Mouse (Mus musculus): ENCODE results near the gene Trim15. TPM values are rescaled to one million over a fixed set of nuclear protein-coding genes. Genes with fewer than 3 reads are reported as not detected.
"Not testable (repeated sequence)": the region's sequence is repeated elsewhere in the genome, so short reads cannot be mapped to it uniquely, and the experiment has no call there.

Trim15 gene
- polyA plus RNA-seq, 1 experiment from 2014 or later: 1.2 TPM

GRCm38 (mm10) chr17:36896583-36896982, 29.6 kb upstream of the Trim15 start:
- Histone ChIP-seq H3K27ac (no peak overlapping the region), H3K4me3 (replicated peaks) (no peak overlapping the region), H3K27me3 (replicated peaks) (no peaks in the 10 kb centered on the region), H3K9ac (no peak overlapping the region), H3K4me1 (no peaks in the 10 kb centered on the region), H3K4me2 (no peak overlapping the region), H3K9me3 (no peaks in the 10 kb centered on the region), H3K36me3 (no peaks in the 10 kb centered on the region)
- ATAC-seq (ENCODE audit: insufficient read depth, low FRiP score, low read depth): no peak
- 89% methylated on average over 1 of the region's 1 CpGs for WGBS

GRCm38 (mm10) chr17:36893387-36893786, 26.4 kb upstream of the Trim15 start:
- no peaks in the 10 kb centered on the region for H3K9me3 ChIP-seq
- ATAC-seq (ENCODE audit: insufficient read depth, low FRiP score, low read depth): no peak
- H3K4me2 ChIP-seq: no peak overlapping the region
- no peaks in the 10 kb centered on the region for H3K4me1 ChIP-seq
- no peak overlapping the region for H3K9ac ChIP-seq
- H3K4me3 ChIP-seq (replicated peaks): no peak overlapping the region
- no peak overlapping the region for H3K27ac ChIP-seq
- no peaks in the 10 kb centered on the region for H3K36me3 ChIP-seq
- 46% methylated on average over 5 of the region's 5 CpGs for WGBS
- no peaks in the 10 kb centered on the region for H3K27me3 ChIP-seq (replicated peaks)

GRCm38 (mm10) chr17:36892362-36892761, 25.4 kb upstream of the Trim15 start:
- H3K9me3 ChIP-seq: no peaks in the 10 kb centered on the region
- ATAC-seq (ENCODE audit: insufficient read depth, low FRiP score, low read depth): no peak
- no peaks in the 10 kb centered on the region for H3K4me1 ChIP-seq
- no peak overlapping the region for H3K4me2 ChIP-seq
- 11% methylated on average over 2 of the region's 2 CpGs for WGBS
- H3K27me3 ChIP-seq (replicated peaks): no peaks in the 10 kb centered on the region
- no peak overlapping the region for H3K4me3 ChIP-seq (replicated peaks)
- no peak overlapping the region for H3K27ac ChIP-seq
- no peak overlapping the region for H3K9ac ChIP-seq
- no peaks in the 10 kb centered on the region for H3K36me3 ChIP-seq

DNA sequence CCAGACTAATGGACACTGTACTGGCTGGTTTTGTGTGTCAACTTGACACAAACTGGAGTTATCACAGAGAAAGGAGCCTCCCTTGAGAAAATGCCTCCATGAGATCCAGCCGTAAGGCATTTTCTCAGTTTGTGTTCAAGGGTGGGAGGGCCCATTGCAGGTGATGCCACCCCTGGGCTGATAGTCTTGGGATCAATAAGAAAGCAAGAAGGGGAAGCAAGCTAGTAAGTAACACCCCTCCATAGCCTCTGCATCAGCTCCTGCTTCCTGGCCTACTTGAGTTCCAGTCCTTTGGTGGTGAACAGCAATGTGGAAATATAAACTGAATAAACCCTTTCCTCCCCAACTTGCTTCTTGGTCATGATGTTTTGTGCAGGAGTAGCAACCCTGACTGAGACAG, 24.5 kb upstream of the Trim15 start:
- H3K4me2 ChIP-seq, H3K27ac ChIP-seq: not testable (repeated sequence)

GRCm38 (mm10) chr17:36890073-36890903, 23.3 kb upstream of the Trim15 start, which contains the start of gene Trim40:
Trim40 (minus strand) TSS chr17:36890123.
- no peak for ATAC-seq (ENCODE audit: insufficient read depth, low FRiP score, low read depth)
- no peak within 1 kb of the TSS for H3K27ac ChIP-seq
- no peak within 1 kb of the TSS for H3K4me2 ChIP-seq
- H3K4me1 ChIP-seq: no peaks in the 10 kb centered on the region
- H3K9me3 ChIP-seq: no peaks in the 10 kb centered on the region
- WGBS: 81% methylated on average over 5 of the region's 5 CpGs
- H3K4me3 ChIP-seq (replicated peaks): no peak within 1 kb of the TSS
- no peaks in the 10 kb centered on the region for H3K36me3 ChIP-seq
- H3K9ac ChIP-seq: no peak within 1 kb of the TSS
- H3K27me3 ChIP-seq (replicated peaks): no peaks in the 10 kb centered on the region

More for the DNA sequence above, 24.5 kb upstream of the Trim15 start:
- H3K4me3 ChIP-seq (replicated peaks); H3K9ac ChIP-seq; H3K4me1 ChIP-seq; H3K27me3 ChIP-seq (replicated peaks); ATAC-seq (ENCODE audit: insufficient read depth, low FRiP score, low read depth); H3K36me3 ChIP-seq; H3K9me3 ChIP-seq: not testable (repeated sequence)
- WGBS: 85% methylated on average over 1 of the region's 1 CpGs

GRCm38 (mm10) chr17:36885132-36885790, 18.3 kb upstream of the Trim15 start:
- Histone ChIP-seq H3K27me3 (replicated peaks) (no peaks in the 10 kb centered on the region), H3K4me2 (no peak overlapping the region), H3K36me3 (no peaks in the 10 kb centered on the region), H3K4me1 (no peaks in the 10 kb centered on the region), H3K9ac (no peak overlapping the region), H3K9me3 (no peaks in the 10 kb centered on the region), H3K4me3 (replicated peaks) (no peak overlapping the region), H3K27ac (no peak overlapping the region)
- WGBS: 84% methylated on average over 12 of the region's 12 CpGs
- no peak for ATAC-seq (ENCODE audit: insufficient read depth, low FRiP score, low read depth)

DNA sequence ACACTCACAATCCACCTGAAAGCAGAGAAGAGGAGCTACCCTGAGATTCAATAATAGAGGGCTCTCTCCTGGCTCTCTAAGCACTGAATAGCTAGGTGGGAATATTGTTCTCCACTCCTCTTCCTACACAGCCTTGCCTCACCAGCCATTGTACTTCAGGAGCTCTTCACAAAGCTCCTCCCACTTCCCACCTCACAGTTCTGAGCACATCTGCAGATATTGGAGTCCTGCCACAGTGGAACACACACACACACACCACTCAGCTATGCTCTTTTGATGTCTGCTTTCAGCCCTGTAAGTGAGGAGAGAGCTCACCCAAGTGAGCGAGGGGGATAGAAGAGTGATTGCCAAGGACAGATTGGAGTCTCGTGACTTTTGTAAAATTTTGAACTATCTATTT, 16.3 kb upstream of the Trim15 start:
- Histone ChIP-seq H3K4me1 (no peaks in the 10 kb centered on the region), H3K4me2 (no peak overlapping the region), H3K9ac (no peak overlapping the region), H3K27ac (no peak overlapping the region), H3K27me3 (replicated peaks) (no peaks in the 10 kb centered on the region), H3K4me3 (replicated peaks) (no peak overlapping the region), H3K9me3 (no peaks in the 10 kb centered on the region), H3K36me3 (no peaks in the 10 kb centered on the region)
- ATAC-seq (ENCODE audit: insufficient read depth, low FRiP score, low read depth): no peak
- 60% methylated on average over 2 of the region's 2 CpGs for WGBS

- H3K4me1 ChIP-seq: no peaks in the 10 kb centered on the region
- no peak overlapping the region for H3K9ac ChIP-seq
- H3K9me3 ChIP-seq: no peaks in the 10 kb centered on the region
- H3K27me3 ChIP-seq (replicated peaks): no peaks in the 10 kb centered on the region
- H3K27ac ChIP-seq: no peak overlapping the region
- no peak for ATAC-seq (ENCODE audit: insufficient read depth, low FRiP score, low read depth)
- H3K4me3 ChIP-seq (replicated peaks): no peak overlapping the region
- H3K36me3 ChIP-seq: no peaks in the 10 kb centered on the region
- H3K4me2 ChIP-seq: no peak overlapping the region
- WGBS: 26% methylated on average over 4 of the region's 4 CpGs
These were observed 7.6 kb upstream of the Trim15 start for GRCm38 (mm10) chr17:36874636-36875035.

DNA sequence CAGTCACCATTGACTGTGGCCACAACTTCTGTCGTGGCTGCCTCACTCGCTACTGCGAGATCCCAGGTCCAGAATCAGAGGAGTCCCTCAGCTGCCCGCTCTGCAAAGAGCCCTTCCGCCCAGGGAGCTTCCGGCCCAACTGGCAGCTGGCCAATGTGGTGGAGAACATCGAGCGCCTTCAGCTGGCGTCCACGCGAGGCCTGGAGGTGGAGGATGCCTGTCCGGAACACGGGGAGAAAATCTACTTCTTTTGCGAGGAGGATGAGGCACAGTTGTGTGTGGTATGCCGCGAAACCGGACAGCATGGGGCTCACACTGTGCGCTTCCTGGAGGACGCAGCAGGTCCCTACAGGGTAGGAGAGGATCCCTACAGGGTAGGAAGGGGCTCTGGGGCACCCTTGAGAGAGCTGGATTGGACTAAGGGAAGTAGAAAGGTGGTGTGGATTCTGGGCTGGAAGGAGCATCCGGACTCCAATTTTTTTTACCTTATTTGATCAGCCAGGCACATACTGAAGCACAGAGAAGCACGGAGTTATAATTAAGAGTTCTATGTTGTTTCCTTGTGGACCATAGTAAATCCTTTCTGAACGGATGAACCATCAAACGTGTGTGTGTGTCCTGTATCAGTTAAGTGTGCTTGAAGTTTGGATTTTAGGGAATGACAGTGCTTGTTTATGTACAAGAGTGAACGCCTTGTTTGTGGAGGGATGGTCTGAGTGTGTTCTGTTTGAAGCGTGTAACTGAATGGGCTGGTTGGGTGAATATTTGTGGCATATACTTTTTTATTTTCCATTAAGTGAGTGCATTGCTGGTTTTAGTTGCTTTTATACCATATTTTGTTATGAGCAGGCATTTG, 3.2 kb upstream of the Trim15 start:
- H3K27me3 ChIP-seq (replicated peaks): peaks cover 12% of the 10 kb centered on the region; the same call in 1 of the 2 replicates
- H3K4me2 ChIP-seq: no peak overlapping the region
- no peak for ATAC-seq (ENCODE audit: insufficient read depth, low FRiP score, low read depth)
- no peak overlapping the region for H3K9ac ChIP-seq
- no peaks in the 10 kb centered on the region for H3K9me3 ChIP-seq
- H3K27ac ChIP-seq: no peak overlapping the region
- no peaks in the 10 kb centered on the region for H3K36me3 ChIP-seq
- 65% methylated on average over 25 of the region's 25 CpGs for WGBS
- no peak overlapping the region for H3K4me3 ChIP-seq (replicated peaks)
- H3K4me1 ChIP-seq: peaks cover 4% of the 10 kb centered on the region; the same call in 1 of the 2 replicates

DNA sequence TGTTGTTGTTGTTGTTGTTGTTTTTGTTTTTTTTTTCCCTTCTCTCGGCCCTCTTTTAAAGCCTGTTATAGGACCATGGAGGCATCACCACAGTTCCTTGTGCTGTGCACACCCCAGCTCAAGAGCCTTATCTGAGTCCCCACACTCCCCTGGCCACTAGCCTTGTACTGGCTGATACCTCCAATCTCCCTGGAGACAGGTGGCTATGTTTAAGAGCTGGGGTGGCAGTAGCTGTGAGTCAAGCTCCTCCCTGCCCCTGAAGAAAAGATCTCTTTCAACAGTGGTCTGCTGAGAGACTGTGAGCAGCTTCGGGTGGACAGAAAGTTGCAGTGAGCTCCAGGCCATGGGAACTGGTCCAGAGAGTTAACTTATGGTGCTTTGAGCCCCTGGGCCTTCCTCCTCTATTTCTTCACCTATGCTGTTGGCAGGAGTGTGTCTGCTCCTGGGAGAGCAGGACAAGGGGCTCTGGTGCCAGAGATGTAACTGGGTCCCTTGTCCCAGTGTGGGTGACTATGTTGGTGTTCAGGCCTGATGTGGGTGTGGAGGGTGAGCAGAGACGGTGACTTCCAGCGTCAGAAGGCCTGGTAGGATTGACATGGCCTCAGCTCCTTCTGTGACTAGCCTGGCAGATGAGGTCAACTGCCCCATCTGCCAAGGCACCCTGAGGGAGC, 2.4 kb upstream of the Trim15 start, which contains the start of gene Trim10:
TSS of gene Trim10 (plus strand) at position 291 of the 671 bp plus-strand sequence.
- no peak within 1 kb of the TSS for H3K9ac ChIP-seq
- no peak within 1 kb of the TSS for H3K4me2 ChIP-seq
- H3K9me3 ChIP-seq: no peaks in the 10 kb centered on the region
- H3K27ac ChIP-seq: no peak within 1 kb of the TSS
- peaks cover 4% of the 10 kb centered on the region; the same call in 1 of the 2 replicates for H3K4me1 ChIP-seq
- 0 out of 2 replicates have a peak within 1 kb of the TSS, but pooled peaks have one; percentile 12 for H3K4me3 ChIP-seq (replicated peaks)
- ATAC-seq (ENCODE audit: insufficient read depth, low FRiP score, low read depth): peak; percentile 97
- peaks cover 15% of the 10 kb centered on the region; the same call in 1 of the 2 replicates for H3K27me3 ChIP-seq (replicated peaks)
- no peaks in the 10 kb centered on the region for H3K36me3 ChIP-seq
- 69% methylated on average over 4 of the region's 4 CpGs for WGBS

DNA sequence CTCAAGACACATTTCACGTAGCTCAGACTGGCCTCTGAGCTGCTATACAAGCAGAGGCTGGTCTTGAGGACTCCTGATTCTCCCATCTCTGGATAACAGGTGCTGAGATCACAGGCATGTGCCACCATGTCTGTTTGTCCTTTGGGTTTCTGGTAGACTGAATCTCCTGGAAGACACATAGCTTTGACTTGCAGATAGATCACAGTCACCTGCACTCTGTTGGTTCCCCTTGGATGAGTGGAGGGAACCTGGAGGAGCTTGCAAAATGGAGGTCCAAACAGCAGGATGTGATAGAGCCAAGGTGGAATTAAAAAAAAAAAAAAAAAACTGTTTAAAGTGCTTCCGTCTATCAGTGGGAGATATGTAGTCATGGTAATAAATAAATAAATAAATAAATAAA, 1.8 kb upstream of the Trim15 start:
- H3K9me3 ChIP-seq: no peaks in the 10 kb centered on the region
- ATAC-seq (ENCODE audit: insufficient read depth, low FRiP score, low read depth): no peak
- H3K36me3 ChIP-seq: no peaks in the 10 kb centered on the region
- H3K4me1 ChIP-seq: peaks cover 4% of the 10 kb centered on the region; the same call in 1 of the 2 replicates
- WGBS: 68% methylated on average over 2 of the region's 2 CpGs
- H3K4me2 ChIP-seq: no peak overlapping the region
- H3K4me3 ChIP-seq (replicated peaks): no peak overlapping the region
- H3K9ac ChIP-seq: no peak overlapping the region
- H3K27me3 ChIP-seq (replicated peaks): peaks cover 15% of the 10 kb centered on the region; the same call in 1 of the 2 replicates
- H3K27ac ChIP-seq: no peak overlapping the region
